Mouse (Mus musculus): Measurements from ENCODE around the gene Aph1c.

DNA sequence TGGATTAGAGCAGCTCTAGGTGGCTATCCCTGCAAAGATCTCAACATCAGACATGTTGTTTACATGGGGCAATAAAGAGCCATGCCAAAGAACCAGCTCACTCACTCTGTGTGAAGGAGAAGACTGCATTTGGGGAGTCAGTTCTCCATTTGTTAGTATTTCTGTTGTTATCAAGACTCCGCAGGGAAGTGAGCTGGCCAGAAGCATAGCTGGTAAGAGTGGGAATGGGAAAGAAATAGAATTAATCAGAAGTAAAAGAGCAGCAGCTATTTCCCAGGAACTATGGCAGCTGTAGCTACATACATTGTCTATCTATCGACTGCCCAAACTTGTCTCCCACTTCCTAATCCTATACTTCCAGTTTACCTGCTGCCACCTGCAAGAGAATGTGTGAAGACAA, 46.2 kb upstream of the Aph1c start:
- no peak for TF ChIP-seq CTCF (IDR thresholded peaks at IDR 0.05; ENCODE audit: insufficient read depth, low read depth, low read length)
- no peak for TF ChIP-seq POLR2A (IDR thresholded peaks at IDR 0.05; ENCODE audit: insufficient read depth, low read depth, low read length)

All from olfactory bulb, adult 2 months (tissue).